In genomic region chr6:91741046-91741445, GRCm38 (mm10) we compare ENCODE assay signal across 7 mouse cellular contexts. TPM values are rescaled to one million over a fixed set of nuclear protein-coding genes. Genes with fewer than 3 reads are reported as not detected.
DNase-seq lines count a peak whose midpoint lies in the region; ATAC-seq and TF ChIP-seq lines count a peak whose summit lies in the region.

No protein-coding gene starts in this region.

- no peaks in the 10 kb centered on the region for H3K4me1 ChIP-seq in MEL (ENCODE audit: control insufficient read depth in 1 of 2, insufficient read depth in 2 of 2, low read length in 2 of 2)
- peaks cover 45% of the 10 kb centered on the region for H3K4me1 ChIP-seq in kidney, embryonic 15.5 days

- no peaks in the 10 kb centered on the region for H3K27me3 ChIP-seq in MEL (ENCODE audit: control insufficient read depth in 1 of 2, insufficient read depth in 2 of 2, low read length in 2 of 2)
- no peaks in the 10 kb centered on the region for H3K27me3 ChIP-seq in kidney, embryonic 15.5 days

- peak; percentile 50 for DNase-seq in CD4-positive helper T cell, adult 2 months (ENCODE audit: low read depth, low spot score)
- DNase-seq in MEL (ENCODE audit: low read depth, low spot score): peak; percentile 34
- DNase-seq in cerebellum, postnatal 25 days: peak; percentile 69 to 75
- DNase-seq in gastrocnemius, postnatal 14 days: peak; percentile 64
- DNase-seq in lung, postnatal 14 days: peak; percentile 68
- peak; percentile 60 for DNase-seq in ovary, postnatal 36 days (ENCODE audit: low spot score)

- no peaks in the 10 kb centered on the region for H3K79me2 ChIP-seq in MEL (ENCODE audit: control insufficient read depth, insufficient read depth, low read length, poor library complexity)

- peak; percentile 83 to 95 (median 88) for TF ChIP-seq CTCF in MEL (IDR thresholded peaks at IDR 0.05 in 2 of 3, conservative IDR thresholded peaks at IDR 0.05 in 1 of 3; ENCODE audit: control insufficient read depth in 1 of 3, insufficient read depth in 1 of 3, low read depth in 2 of 3, low read length in 3 of 3, poor library complexity in 1 of 3, severe bottlenecking in 1 of 3)

- H3K4me2 ChIP-seq in kidney, embryonic 15.5 days: no peak overlapping the region

- no peak for TF ChIP-seq POLR2A in MEL (IDR thresholded peaks at IDR 0.05; ENCODE audit: control insufficient read depth in 1 of 2, insufficient read depth in 1 of 2, low read depth in 1 of 2, low read length in 2 of 2, poor library complexity in 1 of 2)

- no peak overlapping the region for H3K27ac ChIP-seq in MEL (ENCODE audit: control insufficient read depth, low read depth, low read length)
- no peak overlapping the region for H3K27ac ChIP-seq in kidney, embryonic 15.5 days

- WGBS in kidney, embryonic 15.5 days: 63% methylated on average over 11 of the region's 11 CpGs

- peak; percentile 77 for TF ChIP-seq RAD21 in MEL (IDR thresholded peaks at IDR 0.05; ENCODE audit: low read depth, low read length)

- H3K4me3 ChIP-seq in MEL (ENCODE audit: control insufficient read depth in 1 of 2, insufficient read depth in 1 of 2, low read depth in 2 of 2, low read length in 2 of 2): no peak overlapping the region
- no peak overlapping the region for H3K4me3 ChIP-seq in kidney, embryonic 15.5 days (replicated peaks)

- no peak overlapping the region for H3K9ac ChIP-seq in MEL (ENCODE audit: control insufficient read depth, low read depth, low read length, poor library complexity, severe bottlenecking)
- no peak overlapping the region for H3K9ac ChIP-seq in kidney, embryonic 15.5 days

- TF ChIP-seq EP300 in MEL (IDR thresholded peaks at IDR 0.05; ENCODE audit: low read depth in 1 of 2, low read length in 2 of 2): no peak

- peaks cover 0 to 9% of the 10 kb centered on the region in 2 experiments; a peak in 1 of 4 replicates for H3K36me3 ChIP-seq in MEL (ENCODE audit: control insufficient read depth in 1 of 2, insufficient read depth in 2 of 2, low read length in 2 of 2)
- peaks cover 88% of the 10 kb centered on the region for H3K36me3 ChIP-seq in kidney, embryonic 15.5 days

- peak; percentile 20; the same call in 1 of the 2 replicates for ATAC-seq in kidney, embryonic 15.5 days (replicated peaks; ENCODE audit: low FRiP score)

- intact Hi-C loops in gastrocnemius, postnatal 14 days (cut with DNase I; ENCODE audit: low total_unique reads): loop anchor here (2.0 kb wide), 2 partner anchors 164 to 214 kb away; no protein-coding TSS in a partner anchor

- no peaks in the 10 kb centered on the region for H3K9me3 ChIP-seq in MEL (replicated peaks; ENCODE audit: insufficient read depth, low read length)
- no peaks in the 10 kb centered on the region for H3K9me3 ChIP-seq in kidney, embryonic 15.5 days (replicated peaks)

TF ChIP-seq in MEL, 35 proteins besides CTCF, POLR2A, EP300 and RAD21:
- peak; percentile 80 for TF ChIP-seq SMC3 (IDR thresholded peaks at IDR 0.05; ENCODE audit: low read depth, low read length)
- TF ChIP-seq ZNF384 (IDR thresholded peaks at IDR 0.05; ENCODE audit: low read depth, low read length): peak; percentile 42; the same call in 1 of the 2 replicates
- peak; percentile 68 for TF ChIP-seq ZC3H11A (IDR thresholded peaks at IDR 0.05; ENCODE audit: low read depth, low read length)
- TF ChIP-seq ELF1 (IDR thresholded peaks at IDR 0.05; ENCODE audit: low read depth, low read length): no peak
- TF ChIP-seq BHLHE40 (IDR thresholded peaks at IDR 0.05; ENCODE audit: borderline replicate concordance, low read depth, low read length): no peak

RNA-seq across cellular contexts. Expression of gene Slc6a6, which starts 57.2 kb away (rescaled TPM):
- 54.6 and 57.2 TPM in 2 replicates for total RNA-seq in MEL (2012; rRNA removed)
- 10 to 100 TPM in 1 of 2 experiments, not detected in 1; 90.0 TPM for polyA plus RNA-seq in MEL (2012; ENCODE audit: insufficient read depth in 1 of 2, insufficient read length in 2 of 2, low read depth in 1 of 2, low replicate concordance in 2 of 2, missing spikeins in 1 of 2)
- total RNA-seq in gastrocnemius, postnatal 14 days (2021): 10 to 100 TPM; 33.5 to 39.8 TPM
- polyA plus RNA-seq in kidney, embryonic 15.5 days (2015; fragmentation: Nextera tagmentation; extraction: Ambion mirVana): 84.0 and 87.2 TPM in 2 replicates
